Mouse (Mus musculus) spleen, adult 2 months (tissue): Measurements from ENCODE around the gene Slc9a3r2.

Source experiments
- CTCF ChIP-seq: fragments of 200-500 bp; IDR thresholded peaks from 2 replicates; pipeline ENCODE4 v1.5.1; 2011; ENCODE audit warnings: mild to moderate bottlenecking, inconsistent platforms; ENCODE audit not compliant: insufficient read depth, insufficient read length, insufficient replicate concordance; ENCODE audit errors: extremely low read depth
- POLR2A ChIP-seq: fragments of 200-500 bp; IDR thresholded peaks from 2 replicates; pipeline ENCODE4 v1.6.1; 2011; ENCODE audit warnings: low read depth, low read length, inconsistent platforms

DNA sequence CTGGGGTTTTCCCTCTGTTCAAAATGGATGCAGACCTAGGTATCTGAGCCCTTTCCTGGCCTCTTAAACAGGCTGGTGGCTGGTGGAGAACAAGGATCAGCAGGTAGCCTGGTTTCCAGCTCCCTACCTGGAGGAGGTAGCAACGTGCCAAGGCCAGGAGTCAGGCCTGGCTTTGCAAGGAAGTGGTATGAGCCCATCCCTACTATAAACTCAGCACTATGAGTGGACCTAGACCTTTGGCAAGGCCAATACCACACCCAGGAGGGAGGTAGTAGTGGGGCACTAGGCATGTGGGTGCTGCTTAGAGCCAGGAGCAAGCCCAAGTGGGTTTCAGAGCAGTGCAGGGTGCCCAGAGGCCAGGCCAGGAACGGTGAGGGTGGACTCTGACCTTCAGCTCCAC is 49.3 kb upstream of the Slc9a3r2 start:
- TF ChIP-seq CTCF (no peak), POLR2A (no peak)
